Mouse (Mus musculus) ES-E14 (cell line): ENCODE data around the gene Rps17. TPM values are rescaled to one million over a fixed set of nuclear protein-coding genes. Genes with fewer than 3 reads are reported as not detected.

Experiments used
- DNase-seq: peaks from one replicate; pipeline ENCODE4 v3.0.0-alpha.2; 2013; ENCODE audit warnings: low read depth, low spot score
- H3K27ac ChIP-seq: 2 replicates; pipeline ENCODE4 v1.5.1; 2012; ENCODE audit warnings: low read depth, mild to moderate bottlenecking, low read length, moderate library complexity, mixed read lengths; ENCODE audit not compliant: poor library complexity, insufficient read depth, severe bottlenecking
- H3K36me3 ChIP-seq: 2 replicates; pipeline ENCODE4 v1.6.1; 2012; ENCODE audit warnings: mild to moderate bottlenecking, low read length, moderate library complexity, mixed read lengths; ENCODE audit not compliant: control insufficient read depth, poor library complexity, insufficient read depth, severe bottlenecking
- H3K4me1 ChIP-seq, 2 experiments: fragments of 150-350 bp in 1 of 2; sonication (generic) in 1 of 2; 2 replicates each; pipeline ENCODE4 v1.6.1; 2012; ENCODE audit warnings: low read length in 2 of 2, mild to moderate bottlenecking in 1 of 2, mixed read lengths in 1 of 2; ENCODE audit not compliant: control insufficient read depth in 2 of 2, insufficient read depth in 2 of 2, poor library complexity in 1 of 2
- H3K4me3 ChIP-seq, 2 experiments: fragments of 150-350 bp in 1 of 2; sonication (generic) in 1 of 2; 2 replicates each; pipeline ENCODE4 v1.5.1; 2012; ENCODE audit warnings: low read length in 2 of 2, low read depth in 1 of 2, mild to moderate bottlenecking in 1 of 2, mixed read lengths in 1 of 2; ENCODE audit not compliant: insufficient read depth in 1 of 2, poor library complexity in 1 of 2, severe bottlenecking in 1 of 2
- H3K9ac ChIP-seq: 2 replicates; pipeline ENCODE4 v1.6.1; 2012; ENCODE audit warnings: low read depth, mild to moderate bottlenecking, low read length, mixed read lengths; ENCODE audit not compliant: poor library complexity, insufficient read depth, severe bottlenecking
- H3K9me3 ChIP-seq: fragments of 150-350 bp; sonication (generic); 2 replicates; pipeline ENCODE4 v1.6.1; 2012; ENCODE audit warnings: low read depth, mild to moderate bottlenecking, low read length; ENCODE audit not compliant: control insufficient read depth, insufficient read depth
- CHD2 ChIP-seq: IDR thresholded peaks from 2 replicates; pipeline ENCODE4 v1.6.1; 2014; ENCODE audit warnings: mild to moderate bottlenecking, low read depth, low read length, inconsistent platforms
- HCFC1 ChIP-seq: IDR thresholded peaks from 2 replicates; pipeline ENCODE4 v1.6.1; 2012; ENCODE audit warnings: low read length, inconsistent platforms, borderline replicate concordance; ENCODE audit not compliant: insufficient read depth
- MAFK ChIP-seq: IDR thresholded peaks from 2 replicates; pipeline ENCODE4 v1.6.1; 2014; ENCODE audit warnings: mild to moderate bottlenecking, low read depth, low read length, inconsistent platforms; ENCODE audit not compliant: insufficient read depth
- ZC3H11A ChIP-seq: IDR thresholded peaks from 2 replicates; pipeline ENCODE4 v1.6.1; 2012; ENCODE audit warnings: low read depth, mild to moderate bottlenecking, inconsistent platforms, low read length, borderline replicate concordance
- ZNF384 ChIP-seq: IDR thresholded peaks from 2 replicates; pipeline ENCODE4 v1.6.1; 2012; ENCODE audit warnings: low read depth, low read length, inconsistent platforms
- in situ Hi-C, 2 experiments: fragments of 600-800 bp; cut with MboI; formaldehyde crosslinking; loops; one replicate each; pipeline ENCODE4 v1.15.1; 2025; ENCODE audit warnings: low sequenced_read_pairs in 2 of 2, inconsistent platforms in 1 of 2; ENCODE audit not compliant: unreplicated experiment in 2 of 2
- total RNA-seq: library from RNA; depleted of rRNA; stranded (reverse); fragments of 300-350 nt; gene quantifications from 2 replicates; pipeline ENCODE4 v1.2.3, GENCODE M21; 2012

Rps17 gene
- total RNA-seq, 1 experiment = 3,434 TPM

GRCm38 (mm10) chr7:81342356-81343094, 2.5 kb downstream of the Rps17 start:
- peaks cover 0 to 12% of the 10 kb centered on the region in 2 experiments; a peak in 1 of 4 replicates for H3K4me1 ChIP-seq
- no peaks in the 10 kb centered on the region for H3K9me3 ChIP-seq
- H3K9ac ChIP-seq = peak overlapping the region; percentile 100
- in situ Hi-C loops = loop anchor here in 1 of 2 experiments (25.0 kb wide), 1 partner anchor 180 kb away; no protein-coding TSS in a partner anchor
- peak overlapping the region; percentile 22; the same call in 1 of the 2 replicates for H3K27ac ChIP-seq
- TF ChIP-seq ZC3H11A (no peak), CHD2 (no peak), MAFK (no peak), ZNF384 (no peak), HCFC1 (no peak)
- DNase-seq = no peak
- H3K4me3 ChIP-seq = peak overlapping the region; percentile 90 to 97
- H3K36me3 ChIP-seq = peaks cover 40% of the 10 kb centered on the region

- no peak overlapping the region for H3K27ac ChIP-seq
- peaks cover 0 to 12% of the 10 kb centered on the region in 2 experiments; a peak in 1 of 4 replicates for H3K4me1 ChIP-seq
- in situ Hi-C loops = loop anchor here in 1 of 2 experiments (25.0 kb wide), 1 partner anchor 179 kb away; no protein-coding TSS in a partner anchor
- DNase-seq = peak; percentile 53
- peaks cover 43% of the 10 kb centered on the region for H3K36me3 ChIP-seq
- no peak overlapping the region; the same call in 1 of the 2 replicates for H3K9ac ChIP-seq
- no peaks in the 10 kb centered on the region for H3K9me3 ChIP-seq
- no peak overlapping the region; a peak in 1 of 4 replicates for H3K4me3 ChIP-seq
- TF ChIP-seq MAFK = no peak
- TF ChIP-seq CHD2 = peak; percentile 52; the same call in 1 of the 2 replicates
Observed at GRCm38 (mm10) chr7:81341563-81341962, 3.5 kb downstream of the Rps17 start.

GRCm38 (mm10) chr7:81339783-81340182, 5.3 kb downstream of the Rps17 start:
- Histone ChIP-seq H3K4me1 (peaks cover 0 to 16% of the 10 kb centered on the region in 2 experiments; a peak in 1 of 4 replicates), H3K9ac (no peak overlapping the region), H3K27ac (no peak overlapping the region), H3K36me3 (peaks cover 43% of the 10 kb centered on the region), H3K9me3 (no peaks in the 10 kb centered on the region), H3K4me3 (no peak overlapping the region)
- DNase-seq = peak; percentile 86
- TF ChIP-seq CHD2 = no peak
- TF ChIP-seq HCFC1 = 0 out of 2 replicates have a peak, but pooled peaks have one; percentile 54
- TF ChIP-seq MAFK = no peak
- no peak for TF ChIP-seq ZC3H11A
- in situ Hi-C loops = loop anchor here (5.0 to 25.0 kb wide), 2 partner anchors 177 kb away; no protein-coding TSS in a partner anchor

GRCm38 (mm10) chr7:81338522-81338873, 6.6 kb downstream of the Rps17 start:
- peaks cover 0 to 16% of the 10 kb centered on the region in 2 experiments; a peak in 1 of 4 replicates for H3K4me1 ChIP-seq
- H3K36me3 ChIP-seq = peaks cover 31% of the 10 kb centered on the region
- TF ChIP-seq ZC3H11A = no peak
- TF ChIP-seq HCFC1 = no peak
- no peak for TF ChIP-seq MAFK
- no peak for TF ChIP-seq ZNF384
- no peak for TF ChIP-seq CHD2
- H3K27ac ChIP-seq = peak overlapping the region; percentile 68; the same call in 1 of the 2 replicates
- peak overlapping the region in 1 of 2 experiments; percentile 6; a peak in 1 of 4 replicates for H3K4me3 ChIP-seq
- DNase-seq = no peak
- peak overlapping the region; percentile 59; the same call in 1 of the 2 replicates for H3K9ac ChIP-seq
- no peaks in the 10 kb centered on the region for H3K9me3 ChIP-seq
- in situ Hi-C loops = loop anchor here (5.0 to 25.0 kb wide), 2 partner anchors 176 kb away; no protein-coding TSS in a partner anchor
